Mouse (Mus musculus) kidney, adult 8-10 months (tissue): ENCODE measurements at regions not wholly inside any gene's neighbourhood (a gene's known extent, or its start where the extent isn't known, plus 50 kb on each side); places are given as distances from the start of the nearest gene placed in this dataset.

Source experiments
- DNase-seq, 2 experiments: peaks; one replicate each; pipeline ENCODE4 v3.0.0; 2022

DNA sequence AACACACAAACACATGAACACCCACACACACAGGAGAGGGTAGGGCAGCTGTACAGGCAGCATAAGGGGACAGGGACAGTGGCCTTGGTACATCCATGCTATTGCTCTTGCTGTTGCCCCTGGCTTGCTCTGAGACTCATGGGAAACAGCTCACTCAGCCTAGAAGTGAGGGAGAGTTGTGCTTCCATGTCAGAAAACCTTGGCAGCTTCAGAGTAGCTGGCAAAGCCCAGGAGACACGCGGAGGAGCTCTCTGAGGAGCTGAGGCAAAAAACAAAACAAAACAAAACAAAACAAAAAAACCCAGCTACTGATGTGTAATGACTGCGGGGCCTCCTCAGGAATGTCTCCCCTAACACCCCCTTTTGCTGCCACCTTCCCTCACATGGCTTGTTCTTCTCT is 321.6 kb upstream of the Dio3 start:
- no peak for DNase-seq

GRCm38 (mm10) chr12:109958357-109959085 is 320.3 kb upstream of the Dio3 start:
- DNase-seq: peak; percentile 39 to 71

DNA sequence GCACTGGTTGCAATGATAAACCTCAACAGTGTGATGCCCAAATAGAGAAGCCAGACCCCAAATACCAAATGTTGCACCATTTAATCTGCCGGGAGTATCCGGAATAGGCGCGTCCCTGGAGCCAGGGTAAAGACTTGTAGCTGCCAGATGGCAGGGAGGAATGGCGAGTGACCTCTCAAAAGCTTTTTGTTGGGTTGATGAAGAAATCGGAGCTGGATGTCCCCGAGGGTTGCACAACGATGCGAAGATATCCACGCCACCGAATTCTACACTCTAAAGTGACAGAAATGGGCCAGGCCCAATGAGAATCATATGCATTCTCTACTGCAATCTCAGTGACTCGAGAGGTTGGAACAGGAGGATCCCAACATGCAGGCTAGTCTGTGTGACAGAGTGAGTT is 312.1 kb upstream of the Dio3 start:
- DNase-seq: no peak

DNA sequence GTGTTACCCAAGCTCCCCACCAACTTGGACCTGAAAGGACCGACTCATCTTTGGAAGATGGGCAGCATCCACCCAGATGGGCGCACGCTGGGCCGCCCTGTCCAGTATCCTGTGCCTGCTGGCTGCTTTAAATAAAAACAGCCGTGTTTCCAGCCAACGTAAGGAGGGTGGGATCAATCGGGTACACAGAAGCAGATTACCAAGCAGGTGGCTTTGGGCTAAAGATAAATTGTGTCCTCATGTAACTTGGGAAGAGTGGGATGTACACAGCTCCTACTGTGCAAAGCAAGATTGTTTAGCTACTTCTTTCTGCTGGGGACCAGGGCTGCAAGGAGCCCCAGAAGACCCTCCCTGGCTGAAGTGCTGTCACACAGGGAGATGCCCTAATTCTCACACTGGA is 310.6 kb upstream of the Dio3 start:
- no peak for DNase-seq

DNA sequence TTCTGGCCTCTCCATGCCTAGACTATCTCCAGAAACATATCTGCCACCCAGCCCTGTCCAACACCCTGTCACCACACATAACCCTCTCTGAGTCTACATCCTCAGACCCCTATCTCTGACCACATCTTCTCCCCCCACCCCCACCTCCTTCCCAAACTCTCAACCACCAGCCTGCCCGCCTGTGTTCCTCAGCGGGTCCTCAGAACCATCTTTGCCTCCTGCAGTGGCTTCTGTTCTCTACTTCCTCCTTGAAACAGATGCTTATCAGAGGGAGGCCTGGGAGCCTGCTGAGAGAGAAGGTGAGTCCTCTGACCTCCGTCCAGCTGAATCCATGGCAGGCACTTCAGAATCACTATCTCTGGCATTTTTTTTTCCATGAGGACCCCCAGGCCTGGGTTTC is 307.4 kb upstream of the Dio3 start:
- no peak for DNase-seq

DNA sequence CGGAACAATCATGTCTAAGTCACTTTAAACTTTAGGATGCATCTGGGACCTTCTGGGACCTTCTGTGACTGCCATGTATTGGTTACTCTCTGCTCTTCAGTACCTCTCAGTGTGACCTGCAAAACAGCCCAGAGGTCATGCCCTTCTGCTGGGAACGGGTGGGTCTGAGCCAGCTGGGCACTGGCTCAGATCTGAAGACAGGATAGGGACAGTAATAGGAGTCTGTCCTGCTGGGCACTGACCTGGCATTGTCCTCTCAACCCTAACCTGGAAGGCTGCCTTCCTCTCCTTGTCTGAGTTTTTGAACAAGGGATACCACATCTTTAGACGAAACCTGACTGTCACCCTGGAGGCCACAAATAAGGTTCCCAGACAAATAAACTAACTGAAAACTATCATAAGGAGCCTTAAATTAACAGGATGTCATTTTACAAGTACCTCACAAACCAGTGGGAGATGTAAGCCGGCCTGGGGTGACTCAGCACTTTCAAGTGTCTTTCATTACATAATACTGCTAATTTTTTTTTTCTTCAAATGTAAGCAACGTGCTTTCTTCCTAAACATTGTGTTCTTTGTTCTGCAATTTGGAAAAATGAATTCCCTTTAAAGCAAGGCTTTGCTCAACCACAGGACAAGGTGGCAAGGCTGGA is 306.4 kb upstream of the Dio3 start:
- DNase-seq: peak; percentile 2 to 19

GRCm38 (mm10) chr12:109973598-109973997 is 305.3 kb upstream of the Dio3 start:
- peak in 1 of 2 experiments; percentile 22 for DNase-seq

GRCm38 (mm10) chr12:109975176-109975972 is 303.5 kb upstream of the Dio3 start:
- DNase-seq: no peak

DNA sequence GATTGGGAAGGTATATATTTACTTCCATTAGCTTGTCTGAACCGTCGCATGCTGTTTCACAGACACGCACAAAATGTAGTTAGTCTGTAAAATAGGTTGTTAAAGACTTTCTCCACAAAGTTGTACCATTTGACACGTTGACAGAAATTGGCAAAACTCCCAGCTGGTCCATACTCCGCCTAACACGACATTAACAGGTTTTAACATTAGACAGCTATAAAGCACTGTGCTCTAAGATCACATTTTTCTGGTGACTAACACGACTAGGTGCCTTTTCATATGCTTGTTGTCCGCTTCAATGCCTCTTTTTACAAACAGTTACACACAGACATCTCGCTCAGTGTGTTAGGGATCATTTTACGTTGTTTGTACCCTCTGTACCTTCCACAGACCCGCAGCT is 294.2 kb upstream of the Dio3 start:
- no peak for DNase-seq

- DNase-seq: no peak
These were observed 285.5 kb upstream of the Dio3 start for GRCm38 (mm10) chr12:109993410-109993809.

DNA sequence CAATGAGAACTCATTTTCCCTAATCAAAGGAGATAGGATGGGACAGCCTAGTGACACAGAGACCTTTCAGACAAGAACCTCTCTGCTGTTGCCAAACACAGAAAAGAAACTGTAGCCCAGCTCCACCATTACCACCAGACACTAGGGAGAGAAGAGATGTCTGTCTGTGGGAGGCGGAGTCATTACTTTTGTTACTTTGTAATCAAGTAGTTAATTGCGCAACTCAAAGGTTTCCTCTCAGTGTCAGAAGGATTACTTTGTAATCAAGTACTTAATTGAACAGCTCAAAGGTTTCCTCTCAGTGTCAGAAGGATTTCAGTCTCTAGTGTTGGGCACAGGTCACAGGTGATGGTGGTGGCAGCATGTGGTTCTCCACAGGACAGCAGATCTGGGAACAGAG is 276.2 kb upstream of the Dio3 start:
- peak in 1 of 2 experiments; percentile 16 for DNase-seq

DNA sequence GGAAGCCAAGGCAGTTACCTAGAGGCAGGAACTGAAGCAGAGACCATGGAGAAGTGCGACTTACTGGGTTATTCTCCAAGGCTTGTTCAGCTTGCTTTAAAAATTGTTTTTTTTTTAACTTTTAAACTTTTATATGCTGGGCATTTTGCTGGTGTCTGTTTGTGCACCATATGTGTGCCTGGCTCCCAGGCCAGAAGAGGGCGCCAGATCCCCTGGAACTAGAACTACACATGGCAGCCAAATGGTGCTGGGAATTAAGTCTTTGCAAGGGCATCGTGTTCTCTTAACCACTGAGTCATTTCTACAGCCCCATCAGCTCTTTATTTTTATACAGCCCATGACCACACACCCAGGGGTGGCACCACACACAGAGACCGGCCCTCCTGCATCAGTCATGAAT is 269.7 kb upstream of the Dio3 start:
- no peak for DNase-seq

DNA sequence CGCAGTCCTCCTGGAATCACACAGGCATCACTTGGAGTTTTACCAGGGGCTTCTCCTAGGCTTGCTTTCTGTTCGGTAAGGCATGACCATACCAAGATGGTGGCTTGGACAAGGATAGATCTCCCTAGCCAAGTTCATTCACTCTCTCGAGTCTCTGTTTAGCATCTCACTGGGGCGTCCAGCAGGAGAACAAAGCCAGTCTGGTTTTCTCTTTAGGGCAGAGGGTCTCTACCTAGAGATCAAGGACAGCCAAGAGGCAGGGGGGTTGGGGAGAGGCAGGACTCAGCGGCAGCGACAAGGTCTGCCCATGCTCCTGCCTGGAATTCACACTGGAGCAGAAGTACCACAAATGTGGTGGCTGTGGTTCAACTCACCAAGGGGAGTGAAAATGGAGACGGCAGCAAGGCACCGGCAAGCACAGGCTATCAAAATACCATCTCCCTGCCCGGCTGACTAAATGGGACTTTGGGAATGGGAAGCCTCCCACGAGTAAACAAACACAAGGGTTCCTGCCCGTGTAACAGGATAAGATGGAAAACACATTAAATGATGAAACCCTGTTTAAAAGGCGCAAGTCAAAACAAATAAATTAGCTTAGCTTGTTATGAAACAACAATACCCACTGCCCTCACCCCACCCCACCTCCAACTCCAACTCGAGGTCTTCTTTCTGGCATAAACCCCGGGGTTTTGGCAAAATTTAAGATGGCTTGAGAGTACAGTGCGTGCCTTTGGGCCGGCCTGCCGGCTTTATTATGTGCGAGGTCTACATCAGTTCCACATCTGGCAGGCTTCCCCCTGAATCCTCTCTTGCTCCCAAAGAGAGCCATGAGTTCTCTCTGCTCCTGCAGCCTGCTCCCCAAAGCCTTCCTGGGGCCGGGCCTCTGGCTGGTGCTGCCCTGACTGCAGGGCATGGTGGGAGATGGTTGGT is 258.1 kb upstream of the Dio3 start:
- DNase-seq: no peak

- DNase-seq: no peak
These were observed 257.2 kb upstream of the Dio3 start for GRCm38 (mm10) chr12:110021690-110022089.

DNA sequence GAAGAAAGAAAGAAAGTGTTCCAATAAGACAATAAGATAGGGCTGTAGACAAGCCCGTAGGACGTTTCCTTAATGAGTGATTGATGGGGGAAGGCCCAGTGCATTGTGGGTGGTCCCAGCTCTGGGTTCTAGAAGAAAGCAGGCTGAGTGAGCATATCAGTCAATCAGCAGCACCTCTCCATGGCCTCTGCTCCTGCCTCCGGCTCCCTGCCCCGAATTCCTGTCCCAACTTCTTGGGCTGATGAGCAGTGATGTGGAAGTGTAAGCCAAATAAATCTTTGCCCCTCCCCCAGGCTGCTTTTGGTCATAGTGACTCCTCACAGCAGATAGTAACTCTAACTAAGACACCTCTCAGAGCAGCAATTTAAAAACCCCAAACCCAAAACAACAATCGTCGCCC is 256.2 kb upstream of the Dio3 start:
- DNase-seq: no peak

DNA sequence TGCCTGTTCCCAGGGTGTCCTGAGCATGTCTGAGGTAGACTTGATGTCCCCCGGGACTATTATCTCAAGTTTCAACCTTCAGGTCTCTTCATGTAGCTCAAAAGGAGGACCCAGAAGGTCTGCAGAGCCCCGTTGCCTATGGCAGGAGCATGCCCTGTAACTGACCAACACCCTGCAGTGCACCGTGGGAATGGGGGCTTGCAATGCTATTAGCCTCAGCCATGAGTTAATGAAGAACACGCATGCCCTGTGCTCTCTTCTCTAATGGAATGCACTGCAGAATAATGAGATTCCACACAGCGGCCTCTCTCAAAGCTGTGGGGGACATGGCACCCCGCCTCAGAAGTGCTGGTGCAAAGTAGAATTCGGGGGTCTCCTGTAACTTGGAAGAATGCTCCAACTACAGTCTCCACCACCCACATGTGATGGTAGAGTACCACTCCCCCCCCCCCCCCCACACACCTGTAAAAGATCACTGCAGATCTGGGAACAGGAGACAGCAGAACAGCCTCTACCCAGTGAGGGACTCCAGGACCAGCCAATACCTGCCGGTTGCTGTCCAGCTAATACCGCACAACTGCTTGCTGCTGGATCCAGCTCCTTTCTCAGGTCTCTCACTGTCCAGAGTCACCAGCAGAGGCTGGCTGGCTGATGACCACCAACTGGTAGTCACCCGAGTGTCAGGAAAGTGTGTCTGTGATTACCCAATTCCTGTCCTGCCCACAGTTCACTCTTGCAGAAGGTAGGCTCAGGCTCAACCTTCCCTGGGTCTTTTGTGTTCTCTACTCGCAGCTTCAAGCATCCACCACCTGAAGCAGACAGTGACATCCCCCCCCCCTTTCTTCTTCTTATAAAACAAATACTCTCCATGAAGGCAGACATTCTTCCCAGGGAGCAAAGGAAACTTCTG is 255.4 kb upstream of the Dio3 start:
- DNase-seq: no peak

DNA sequence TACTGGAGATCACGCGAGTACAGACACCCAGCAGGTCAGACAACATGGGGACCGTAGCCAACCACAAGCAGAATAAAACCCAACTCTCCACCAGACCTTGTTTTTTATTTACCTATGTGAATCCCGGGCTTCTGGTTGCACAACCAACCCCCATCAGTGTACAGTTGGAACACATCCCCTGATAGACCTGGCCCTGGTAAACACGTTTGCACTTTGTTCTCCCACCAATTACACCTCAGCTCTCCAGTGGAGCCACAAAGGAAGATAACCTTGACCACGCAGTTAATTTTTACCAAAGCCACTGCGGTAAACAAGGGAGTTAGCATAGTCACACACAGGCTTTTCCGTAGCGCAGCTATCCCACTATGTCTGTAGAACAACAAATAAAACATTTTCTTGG is 254.6 kb upstream of the Dio3 start:
- peak; percentile 32 to 69 for DNase-seq

DNA sequence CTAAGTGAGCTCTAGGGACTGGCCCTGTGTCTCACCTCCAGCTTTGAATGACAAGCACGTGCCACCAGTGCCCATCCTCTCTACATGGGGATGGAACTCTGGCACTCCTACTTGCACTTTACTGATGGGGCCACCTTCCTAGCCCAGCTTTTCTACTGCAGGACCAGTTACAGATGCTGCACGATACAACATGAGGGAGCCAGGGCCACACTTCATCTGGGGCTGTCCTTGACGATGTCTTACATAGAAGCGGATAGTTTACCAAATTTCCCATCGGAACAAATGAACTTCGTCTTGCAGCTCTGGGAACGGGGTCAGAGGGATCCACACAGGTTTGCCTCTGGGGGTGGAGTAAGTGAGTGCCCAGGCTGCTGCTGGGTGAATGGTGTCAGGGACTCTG is 253.7 kb upstream of the Dio3 start:
- DNase-seq: no peak

DNA sequence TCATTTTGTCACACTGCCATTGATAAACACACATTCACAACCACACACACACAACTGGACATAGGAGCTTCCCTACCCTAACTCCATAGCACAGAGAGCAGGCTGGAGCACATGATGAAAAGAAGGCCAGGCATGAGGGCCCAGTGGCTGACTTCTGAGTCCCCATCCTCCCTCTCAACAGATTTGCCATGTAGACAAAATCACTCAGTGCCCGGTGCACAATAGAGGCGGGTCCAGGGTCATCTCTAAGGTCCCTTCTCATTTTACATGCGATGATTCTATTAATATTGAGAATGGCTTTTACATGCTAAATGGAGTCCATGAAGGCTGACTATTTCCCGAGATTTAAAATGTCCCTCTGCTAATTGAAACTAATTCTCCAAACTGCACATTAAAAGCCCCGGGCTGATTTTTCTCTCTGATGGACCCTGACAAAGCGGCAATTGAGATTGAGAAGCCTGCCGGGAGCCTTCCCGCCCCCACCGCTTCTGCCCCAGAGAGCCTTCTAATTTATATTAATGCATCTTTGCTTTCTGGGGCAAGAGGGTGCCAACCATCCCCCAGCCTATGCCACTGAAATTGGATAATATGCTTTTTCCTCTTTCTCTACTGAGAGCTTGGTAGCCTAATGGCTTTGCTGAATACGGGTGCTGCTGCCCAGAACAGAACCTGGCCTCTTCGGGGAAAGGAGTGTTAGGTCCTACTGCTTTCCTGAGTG is 252.7 kb upstream of the Dio3 start:
- no peak for DNase-seq

DNA sequence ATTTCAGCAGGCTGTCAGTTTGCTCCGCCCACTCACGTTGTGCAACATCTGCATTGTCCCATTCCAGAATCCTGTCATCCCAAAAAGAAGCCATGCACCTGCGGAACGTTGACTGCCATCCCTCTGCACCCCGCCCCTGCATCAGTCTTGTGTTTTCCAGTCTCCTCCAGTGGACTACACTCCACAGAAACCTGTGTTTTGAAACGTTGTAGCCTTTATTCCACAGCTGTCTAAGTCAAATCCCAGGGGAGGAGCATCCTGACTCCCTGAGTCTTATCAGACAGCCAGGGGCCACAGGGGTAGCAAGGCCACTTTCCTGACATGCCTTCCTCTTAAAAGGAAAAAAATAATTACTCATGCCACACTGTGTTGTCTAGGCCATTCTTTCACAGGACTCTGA is 251.5 kb upstream of the Dio3 start:
- no peak for DNase-seq

GRCm38 (mm10) chr12:110027976-110028375 is 250.9 kb upstream of the Dio3 start:
- no peak for DNase-seq
